Mouse (Mus musculus) hindbrain, embryonic 11.5 days (tissue): Measurements from ENCODE around the gene Rars2. TPM values are rescaled to one million over a fixed set of nuclear protein-coding genes. Genes with fewer than 3 reads are reported as not detected.

ENCODE experiments used
- ATAC-seq: fragments of 200-750 bp; cut with Nextera tagmentation; 2 replicates; pipeline ENCODE4 v1.8.0; 2017; ENCODE audit warnings: mild to moderate bottlenecking, moderate TSS enrichment, moderate library complexity; ENCODE audit not compliant: low FRiP score
- DNase-seq: peaks from one replicate; pipeline ENCODE4 v3.0.0-alpha.2; 2015; ENCODE audit warnings: low spot score
- H3K27ac ChIP-seq: fragments of 300-500 bp; sonication (generic); 2 replicates; pipeline ENCODE4 v1.5.1; 2014; ENCODE audit warnings: mild to moderate bottlenecking, low read depth, low read length
- H3K27me3 ChIP-seq: fragments of 300-500 bp; sonication (generic); 2 replicates; pipeline ENCODE4 v1.6.1; 2014; ENCODE audit warnings: mild to moderate bottlenecking, low read length, moderate library complexity, mixed read lengths; ENCODE audit not compliant: control insufficient read depth, insufficient read depth
- H3K36me3 ChIP-seq: fragments of 300-500 bp; sonication (generic); 2 replicates; pipeline ENCODE4 v1.6.1; 2014; ENCODE audit warnings: mild to moderate bottlenecking, low read length, moderate library complexity, mixed read lengths; ENCODE audit not compliant: control insufficient read depth, insufficient read depth
- H3K4me1 ChIP-seq: fragments of 300-500 bp; sonication (generic); replicated peaks from 2 replicates; pipeline ENCODE4 v1.6.1; 2014; ENCODE audit warnings: low read length, mixed read lengths; ENCODE audit not compliant: control insufficient read depth, insufficient read depth
- H3K4me2 ChIP-seq: fragments of 300-500 bp; sonication (generic); replicated peaks from 2 replicates; pipeline ENCODE4 v1.6.1; 2014; ENCODE audit warnings: mild to moderate bottlenecking, low read depth, low read length
- H3K4me3 ChIP-seq: fragments of 300-500 bp; sonication (generic); 2 replicates; pipeline ENCODE4 v1.5.1; 2014; ENCODE audit warnings: low read depth, low read length
- H3K9ac ChIP-seq: fragments of 300-500 bp; sonication (generic); 2 replicates; pipeline ENCODE4 v1.6.1; 2014; ENCODE audit warnings: low read depth, low read length
- H3K9me3 ChIP-seq: fragments of 300-500 bp; sonication (generic); 2 replicates; pipeline ENCODE4 v1.6.1; 2016; ENCODE audit warnings: low read length; ENCODE audit not compliant: control insufficient read depth
- WGBS: fragments of 180-500 bp; shearing (Covaris S2); extraction: QIAGEN DNeasy Blood & Tissue Kit; methylation state at CpG from one replicate; pipeline ENCODE4 v1.1.7; 2014; 5-methylcytosine and 5-hydroxymethylcytosine counted together
- polyA plus RNA-seq: library from polyadenylated mRNA; unstranded; fragments of >200 nt; fragmentation: Nextera tagmentation; extraction: Ambion mirVana; gene quantifications from 2 replicates; pipeline ENCODE4 v1.2.1, GENCODE M21; 2014

Rars2 gene
- polyA plus RNA-seq, 1 experiment from 2014 or later: 69.4 TPM

- H3K9ac ChIP-seq: no peak overlapping the region
- no peaks in the 10 kb centered on the region for H3K4me1 ChIP-seq
- no peak overlapping the region for H3K27ac ChIP-seq
- no peak overlapping the region for H3K4me3 ChIP-seq
- no peaks in the 10 kb centered on the region for H3K36me3 ChIP-seq
- no peaks in the 10 kb centered on the region for H3K27me3 ChIP-seq
- H3K4me2 ChIP-seq: no peak overlapping the region
- no peak for ATAC-seq
- DNase-seq: no peak
- H3K9me3 ChIP-seq: no peaks in the 10 kb centered on the region
- WGBS: 97% methylated on average over 11 of the region's 11 CpGs
These were observed 87.5 kb downstream of the Rars2 start for GRCm38 (mm10) chr4:34702231-34702630.

- ATAC-seq (no peak), DNase-seq (no peak)
- Histone ChIP-seq H3K27me3 (no peaks in the 10 kb centered on the region), H3K9ac (no peak overlapping the region), H3K4me3 (no peak overlapping the region), H3K4me2 (no peak overlapping the region), H3K27ac (no peak overlapping the region), H3K4me1 (no peaks in the 10 kb centered on the region), H3K9me3 (no peaks in the 10 kb centered on the region), H3K36me3 (no peaks in the 10 kb centered on the region)
- WGBS: 72% methylated on average over 4 of the region's 4 CpGs
These were observed 88.3 kb downstream of the Rars2 start for GRCm38 (mm10) chr4:34703029-34703428.

GRCm38 (mm10) chr4:34707248-34707647 is 92.5 kb downstream of the Rars2 start:
- H3K36me3 ChIP-seq: no peaks in the 10 kb centered on the region
- H3K4me2 ChIP-seq: no peak overlapping the region
- WGBS: 73% methylated on average over 3 of the region's 3 CpGs
- H3K4me1 ChIP-seq: no peaks in the 10 kb centered on the region
- H3K9ac ChIP-seq: no peak overlapping the region
- no peaks in the 10 kb centered on the region for H3K9me3 ChIP-seq
- H3K27me3 ChIP-seq: no peaks in the 10 kb centered on the region
- no peak for ATAC-seq
- no peak for DNase-seq
- no peak overlapping the region for H3K27ac ChIP-seq
- no peak overlapping the region for H3K4me3 ChIP-seq

- no peaks in the 10 kb centered on the region for H3K36me3 ChIP-seq
- H3K9me3 ChIP-seq: no peaks in the 10 kb centered on the region
- whole genome bisulfite sequencing: 84% methylated on average over 3 of the region's 3 CpGs
- no peaks in the 10 kb centered on the region for H3K4me1 ChIP-seq
- H3K4me2 ChIP-seq: no peak overlapping the region
- H3K4me3 ChIP-seq: no peak overlapping the region
- DNase-seq (no peak), ATAC-seq (no peak)
- H3K9ac ChIP-seq: no peak overlapping the region
- H3K27me3 ChIP-seq: no peaks in the 10 kb centered on the region
- H3K27ac ChIP-seq: no peak overlapping the region
These were observed 93.4 kb downstream of the Rars2 start for GRCm38 (mm10) chr4:34708127-34708526.

Other genes starting within 250 kb of the Rars2 start
- gene Akirin2, start 64.0 kb upstream of the Rars2 start, polyA plus RNA-seq: 104 and 114 TPM in 2 replicates
- 119 and 127 TPM in 2 replicates for gene Orc3, start within 50 bp of the Rars2 start, polyA plus RNA-seq
- gene Slc35a1, start 72.5 kb downstream of the Rars2 start, polyA plus RNA-seq: 52.1 and 62.4 TPM in 2 replicates
- gene Cfap206, start 115.2 kb downstream of the Rars2 start, polyA plus RNA-seq: 4.5 and 5.1 TPM in 2 replicates
- not detected in 2 replicates for gene Gm136, start 141.3 kb downstream of the Rars2 start, polyA plus RNA-seq
- gene Smim8, start 163.5 kb downstream of the Rars2 start, polyA plus RNA-seq: 43.6 and 50.5 TPM in 2 replicates